Mouse (Mus musculus) bone marrow macrophage, adult 2 months (primary cell): ENCODE measurements at regions not wholly inside any gene's neighbourhood (a gene's known extent, or its start where the extent isn't known, plus 50 kb on each side); places are given as distances from the start of the nearest gene placed in this dataset.

ENCODE experiments used
- CTCF ChIP-seq: IDR thresholded peaks from 2 replicates; pipeline ENCODE4 v1.5.1; 2012; ENCODE audit warnings: low read depth, mild to moderate bottlenecking, low read length, moderate library complexity
- POLR2A ChIP-seq: IDR thresholded peaks from 2 replicates; pipeline ENCODE4 v1.6.1; 2012; ENCODE audit warnings: mild to moderate bottlenecking, low read depth, low read length, borderline replicate concordance

GRCm38 (mm10) chr6:41161693-41162092, 126.4 kb upstream of the 2210010C04Rik start:
- TF ChIP-seq CTCF (no peak), POLR2A (no peak)
